Mouse (Mus musculus) embryonic facial prominence, embryonic 14.5 days (tissue): ENCODE data around the gene Ccdc172. TPM values are rescaled to one million over a fixed set of nuclear protein-coding genes. Genes with fewer than 3 reads are reported as not detected.

Experiments used
- ATAC-seq: fragments of 200-750 bp; cut with Nextera tagmentation; 2 replicates; pipeline ENCODE4 v1.8.0; 2017; ENCODE audit warnings: low read depth, moderate number of reproducible peaks, moderate TSS enrichment
- DNase-seq: peaks from one replicate; pipeline ENCODE4 v3.0.0-alpha.2; 2015; ENCODE audit warnings: low spot score
- H3K27ac ChIP-seq: fragments of 300-500 bp; sonication (generic); replicated peaks from 2 replicates; pipeline ENCODE4 v1.5.1; 2014; ENCODE audit warnings: low read depth, mild to moderate bottlenecking, low read length, moderate library complexity
- H3K27me3 ChIP-seq: fragments of 300-500 bp; sonication (generic); replicated peaks from 2 replicates; pipeline ENCODE4 v1.6.1; 2014; ENCODE audit warnings: low read length; ENCODE audit not compliant: control insufficient read depth, insufficient read depth
- H3K36me3 ChIP-seq: fragments of 300-500 bp; sonication (generic); 2 replicates; pipeline ENCODE4 v1.6.1; 2014; ENCODE audit warnings: low read length, mixed read lengths; ENCODE audit not compliant: control insufficient read depth, insufficient read depth
- H3K4me1 ChIP-seq: fragments of 300-500 bp; sonication (generic); 2 replicates; pipeline ENCODE4 v1.6.1; 2014; ENCODE audit warnings: antibody characterized with exemption, low read length; ENCODE audit not compliant: control insufficient read depth, insufficient read depth
- H3K4me2 ChIP-seq: fragments of 300-500 bp; sonication (generic); 2 replicates; pipeline ENCODE4 v1.6.1; 2014; ENCODE audit warnings: low read depth, mild to moderate bottlenecking, low read length, moderate library complexity, mixed read lengths
- H3K4me3 ChIP-seq: fragments of 300-500 bp; sonication (generic); 2 replicates; pipeline ENCODE4 v1.5.1; 2014; ENCODE audit warnings: low read depth, mild to moderate bottlenecking, low read length
- H3K9ac ChIP-seq: fragments of 300-500 bp; sonication (generic); 2 replicates; pipeline ENCODE4 v1.6.1; 2014; ENCODE audit warnings: low read depth, mild to moderate bottlenecking, low read length, moderate library complexity, mixed read lengths
- H3K9me3 ChIP-seq: fragments of 300-500 bp; sonication (generic); 2 replicates; pipeline ENCODE4 v1.6.1; 2016; ENCODE audit warnings: low read length; ENCODE audit not compliant: control insufficient read depth
- WGBS: fragments of 180-500 bp; shearing (Covaris S2); extraction: QIAGEN DNeasy Blood & Tissue Kit; methylation state at CpG from one replicate; pipeline ENCODE4 v1.1.7; 2014; 5-methylcytosine and 5-hydroxymethylcytosine counted together
- polyA plus RNA-seq: library from polyadenylated mRNA; unstranded; fragments of >200 nt; fragmentation: Nextera tagmentation; extraction: Ambion mirVana; gene quantifications from 2 replicates; pipeline ENCODE4 v1.2.1, GENCODE M21; 2014

Gene Ccdc172
- polyA plus RNA-seq, 1 experiment from 2014 or later: not detected

DNA sequence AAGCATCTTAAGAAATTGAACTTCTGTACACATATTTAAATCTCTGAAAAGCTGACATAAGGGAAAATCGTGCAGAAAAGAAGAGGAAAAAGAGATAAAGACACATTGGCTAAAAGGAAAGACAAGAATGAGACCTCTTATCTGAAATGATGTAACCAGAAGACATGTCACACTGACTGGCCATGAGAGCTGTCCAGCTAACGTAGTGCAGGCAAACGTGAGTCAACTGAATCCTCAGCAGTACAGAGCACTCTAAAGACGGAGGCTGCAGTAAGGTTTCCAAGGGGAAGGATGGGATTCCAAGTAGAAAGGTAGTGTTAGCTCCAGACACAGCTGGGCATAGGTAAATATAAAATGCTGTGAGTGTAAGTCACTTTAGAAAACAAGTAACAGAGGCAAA, 36.6 kb downstream of the Ccdc172 start:
- no peak overlapping the region for H3K4me2 ChIP-seq
- DNase-seq (no peak), ATAC-seq (no peak)
- no peaks in the 10 kb centered on the region for H3K27me3 ChIP-seq
- no peak overlapping the region for H3K9ac ChIP-seq
- H3K36me3 ChIP-seq: no peaks in the 10 kb centered on the region
- no peaks in the 10 kb centered on the region for H3K4me1 ChIP-seq
- H3K9me3 ChIP-seq: no peaks in the 10 kb centered on the region
- WGBS: 48% methylated on average over 4 of the region's 4 CpGs
- H3K27ac ChIP-seq: no peak overlapping the region
- no peak overlapping the region for H3K4me3 ChIP-seq

- H3K36me3 ChIP-seq: no peaks in the 10 kb centered on the region
- H3K4me3 ChIP-seq: no peak overlapping the region
- WGBS: 47% methylated on average over 1 of the region's 1 CpGs
- H3K4me1 ChIP-seq: no peaks in the 10 kb centered on the region
- no peak overlapping the region for H3K9ac ChIP-seq
- DNase-seq: no peak
- ATAC-seq: no peak
- H3K27me3 ChIP-seq: no peaks in the 10 kb centered on the region
- H3K4me2 ChIP-seq: no peak overlapping the region
- H3K27ac ChIP-seq: no peak overlapping the region
- H3K9me3 ChIP-seq: no peaks in the 10 kb centered on the region
Observed at GRCm38 (mm10) chr19:58550489-58550888, 38.7 kb downstream of the Ccdc172 start.

DNA sequence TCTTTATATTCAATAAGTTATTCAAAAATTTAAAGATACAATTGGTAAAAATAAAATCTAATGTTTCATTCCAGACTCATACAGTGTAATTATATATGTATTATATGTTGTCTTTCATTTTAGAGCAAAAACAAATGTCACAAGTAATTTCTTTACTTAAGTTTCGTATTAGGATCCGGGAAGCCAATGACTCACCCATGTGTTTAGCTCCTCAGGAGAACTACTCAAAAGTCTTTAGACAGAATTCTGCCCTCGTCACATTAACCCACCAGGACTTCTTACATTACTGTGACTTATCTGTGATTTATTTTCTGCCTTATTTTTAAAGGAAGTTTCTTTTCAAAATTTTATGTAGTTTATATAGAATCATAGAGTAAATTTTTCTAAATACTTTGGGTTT, 39.1 kb downstream of the Ccdc172 start:
- WGBS: 58% methylated on average over 3 of the region's 3 CpGs
- Histone ChIP-seq H3K4me1 (no peaks in the 10 kb centered on the region), H3K27ac (no peak overlapping the region), H3K4me2 (no peak overlapping the region), H3K27me3 (no peaks in the 10 kb centered on the region), H3K4me3 (no peak overlapping the region), H3K36me3 (no peaks in the 10 kb centered on the region), H3K9me3 (no peaks in the 10 kb centered on the region), H3K9ac (no peak overlapping the region)
- no peak for ATAC-seq
- no peak for DNase-seq

DNA sequence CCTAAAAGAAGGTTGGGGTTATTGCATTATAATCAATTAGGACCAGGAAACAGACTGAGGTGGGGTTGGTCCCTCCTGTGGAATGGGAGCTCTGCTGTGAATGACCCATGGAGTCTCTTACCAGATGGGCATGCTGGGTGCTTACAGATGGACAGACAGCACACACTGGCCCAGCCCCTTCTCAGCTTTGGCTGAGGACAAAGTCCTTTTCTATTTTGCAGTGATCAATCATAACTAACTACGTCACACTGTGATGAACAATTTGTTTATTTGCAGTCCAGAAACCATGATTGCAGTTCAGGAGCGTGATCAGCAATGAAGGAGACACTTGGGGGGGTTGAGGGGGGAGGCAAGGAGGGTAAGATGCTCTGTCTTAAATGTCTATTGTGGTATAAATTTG, 43.2 kb downstream of the Ccdc172 start:
- Histone ChIP-seq H3K9ac (no peak overlapping the region), H3K4me2 (no peak overlapping the region), H3K36me3 (no peaks in the 10 kb centered on the region), H3K4me1 (no peaks in the 10 kb centered on the region), H3K27me3 (no peaks in the 10 kb centered on the region), H3K9me3 (no peaks in the 10 kb centered on the region), H3K4me3 (no peak overlapping the region), H3K27ac (no peak overlapping the region)
- 74% methylated on average over 2 of the region's 2 CpGs for WGBS
- ATAC-seq (no peak), DNase-seq (no peak)

- Histone ChIP-seq H3K4me2 (no peak overlapping the region), H3K9me3 (no peaks in the 10 kb centered on the region), H3K36me3 (no peaks in the 10 kb centered on the region), H3K27ac (no peak overlapping the region), H3K9ac (no peak overlapping the region), H3K27me3 (no peaks in the 10 kb centered on the region), H3K4me1 (no peaks in the 10 kb centered on the region), H3K4me3 (no peak overlapping the region)
- no peak for ATAC-seq
- DNase-seq: peak; percentile 76
- 49% methylated on average over 5 of the region's 5 CpGs for WGBS
Observed at GRCm38 (mm10) chr19:58558352-58558751, 46.6 kb downstream of the Ccdc172 start.

- no peaks in the 10 kb centered on the region for H3K36me3 ChIP-seq
- H3K4me1 ChIP-seq: no peaks in the 10 kb centered on the region
- H3K27ac ChIP-seq: no peak overlapping the region
- no peak overlapping the region for H3K4me2 ChIP-seq
- no peaks in the 10 kb centered on the region for H3K27me3 ChIP-seq
- no peak overlapping the region for H3K4me3 ChIP-seq
- ATAC-seq (no peak), DNase-seq (no peak)
- WGBS: 88% methylated on average over 7 of the region's 7 CpGs
- H3K9ac ChIP-seq: no peak overlapping the region
- no peaks in the 10 kb centered on the region for H3K9me3 ChIP-seq
Observed at GRCm38 (mm10) chr19:58562301-58562815, 50.6 kb downstream of the Ccdc172 start.

GRCm38 (mm10) chr19:58571566-58571965, 59.8 kb downstream of the Ccdc172 start:
- ATAC-seq: no peak
- H3K27ac ChIP-seq: no peak overlapping the region
- H3K4me1 ChIP-seq: no peaks in the 10 kb centered on the region
- no peak for DNase-seq
- no peaks in the 10 kb centered on the region for H3K36me3 ChIP-seq
- H3K9ac ChIP-seq: no peak overlapping the region
- no peaks in the 10 kb centered on the region for H3K9me3 ChIP-seq
- WGBS: 83% methylated on average over 2 of the region's 2 CpGs
- no peaks in the 10 kb centered on the region for H3K27me3 ChIP-seq
- no peak overlapping the region for H3K4me3 ChIP-seq
- no peak overlapping the region for H3K4me2 ChIP-seq

DNA sequence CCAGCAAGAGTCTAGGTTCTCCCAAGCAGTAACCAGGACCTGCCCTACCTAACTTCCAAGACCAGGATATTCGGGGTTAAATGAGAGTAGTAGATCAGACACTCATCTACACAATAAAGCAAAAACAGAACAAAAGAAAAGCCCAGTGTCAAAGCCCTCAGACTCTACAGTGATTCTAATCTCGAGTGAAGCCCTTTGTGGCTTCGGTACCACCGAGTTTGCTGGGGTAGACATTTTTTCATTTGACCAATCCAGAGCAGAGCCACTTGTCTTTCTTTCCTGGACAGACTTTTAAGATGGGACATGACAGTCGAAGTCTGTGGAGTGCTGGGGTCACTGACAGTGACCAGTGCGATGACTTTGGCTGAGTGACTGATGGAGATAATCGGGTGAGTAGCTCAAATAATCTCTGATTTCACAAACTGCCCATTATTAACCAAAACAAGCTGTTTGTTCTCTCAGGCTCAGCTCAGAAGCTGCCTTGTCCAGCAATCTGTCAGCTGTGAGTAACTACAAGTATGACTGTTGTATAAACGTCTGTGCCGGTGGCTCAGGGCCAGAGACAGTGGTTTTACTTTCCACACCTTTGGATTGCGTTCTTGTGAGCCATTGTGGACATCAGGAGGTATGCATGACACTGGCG, 60.8 kb downstream of the Ccdc172 start:
- Histone ChIP-seq H3K4me2 (no peak overlapping the region), H3K4me1 (no peaks in the 10 kb centered on the region), H3K36me3 (no peaks in the 10 kb centered on the region), H3K27me3 (no peaks in the 10 kb centered on the region), H3K9me3 (no peaks in the 10 kb centered on the region), H3K4me3 (no peak overlapping the region), H3K27ac (no peak overlapping the region), H3K9ac (no peak overlapping the region)
- peak; percentile 29 for DNase-seq
- no peak for ATAC-seq
- WGBS: 51% methylated on average over 11 of the region's 11 CpGs

DNA sequence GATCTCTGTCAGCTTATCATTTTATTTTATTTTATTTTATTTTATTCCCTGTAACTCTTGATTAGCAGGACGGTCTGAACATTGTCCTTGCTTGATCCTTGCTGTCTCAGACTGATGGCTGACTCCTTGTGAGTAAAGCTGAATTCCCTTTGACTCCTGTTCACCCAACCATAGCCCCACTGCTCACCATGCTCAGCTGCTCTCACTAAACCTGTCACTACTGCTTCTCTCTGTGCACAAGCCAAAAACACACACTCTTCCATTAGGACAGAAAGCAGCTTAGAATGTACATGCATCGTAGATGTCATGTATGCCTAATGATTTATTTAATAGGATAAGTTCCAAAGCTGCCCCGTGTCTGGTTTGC, 61.3 kb downstream of the Ccdc172 start:
- Histone ChIP-seq H3K4me3 (no peak overlapping the region), H3K9ac (no peak overlapping the region), H3K4me2 (no peak overlapping the region), H3K4me1 (no peaks in the 10 kb centered on the region), H3K9me3 (no peaks in the 10 kb centered on the region), H3K27me3 (no peaks in the 10 kb centered on the region), H3K36me3 (no peaks in the 10 kb centered on the region), H3K27ac (no peak overlapping the region)
- DNase-seq (no peak), ATAC-seq (no peak)
- WGBS: 79% methylated on average over 3 of the region's 3 CpGs
